In the genomic region with DNA sequence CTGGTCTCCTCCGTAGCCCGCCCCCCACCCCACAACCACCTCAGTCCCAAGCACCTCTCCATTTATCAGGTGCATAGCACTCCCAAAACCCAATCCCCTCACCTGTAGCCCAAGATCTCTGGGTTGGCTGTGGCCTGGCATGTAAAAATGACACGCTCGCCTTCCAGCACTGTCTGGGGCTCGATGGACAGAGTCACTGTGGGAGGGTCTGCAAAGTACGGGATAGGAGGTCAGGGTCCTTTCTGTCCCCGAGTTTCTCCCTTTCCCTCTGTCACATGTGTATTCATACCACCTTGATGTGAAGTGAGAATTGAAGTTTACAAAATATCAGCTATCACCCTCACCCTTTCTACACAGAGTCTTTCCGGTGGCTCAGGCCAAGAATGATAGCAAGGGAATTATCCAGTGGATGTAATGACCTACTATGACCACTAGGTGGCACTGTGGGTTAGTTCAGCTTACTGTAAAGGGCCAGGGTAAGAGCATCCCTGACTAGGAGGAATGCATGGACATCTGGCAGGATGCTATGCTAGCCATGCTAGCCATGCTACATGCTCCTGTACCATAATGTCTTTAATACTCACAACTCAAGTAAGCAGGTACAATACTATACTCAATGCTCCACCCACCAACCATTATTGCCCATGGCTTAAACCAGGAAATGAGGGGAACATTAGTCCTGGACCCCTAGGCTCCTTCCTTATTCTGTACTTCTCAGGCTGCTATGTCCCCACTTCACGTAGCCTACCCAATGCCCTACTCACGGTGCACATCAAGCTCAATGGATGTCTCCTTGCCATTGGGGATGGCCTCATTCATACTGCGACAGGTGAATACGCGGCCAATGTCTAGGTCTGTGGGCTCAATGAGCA, we compare ENCODE assay signal across 8 mouse cellular contexts.
DNase-seq lines count a peak whose midpoint lies in the region; ATAC-seq lines count a peak whose summit lies in the region.

No protein-coding gene starts in this region.

- no peaks in the 10 kb centered on the region; the same call in 1 of the 2 replicates for H3K36me3 ChIP-seq in forebrain, embryonic 16.5 days (ENCODE audit: control insufficient read depth, insufficient read depth)
- peaks cover 37% of the 10 kb centered on the region for H3K36me3 ChIP-seq in hindbrain, embryonic 12.5 days

- 77% methylated on average over 13 of the region's 13 CpGs for WGBS in forebrain, embryonic 16.5 days
- 76% methylated on average over 13 of the region's 13 CpGs for WGBS in hindbrain, embryonic 12.5 days

- H3K27ac ChIP-seq in forebrain, embryonic 16.5 days (ENCODE audit: low read length), result no peak overlapping the region
- 0 out of 2 replicates have a peak overlapping the region, but pooled peaks have one; percentile 18 for H3K27ac ChIP-seq in hindbrain, embryonic 12.5 days

- H3K4me3 ChIP-seq in forebrain, embryonic 16.5 days (replicated peaks; ENCODE audit: low read length), result no peak overlapping the region
- H3K4me3 ChIP-seq in hindbrain, embryonic 12.5 days, result no peak overlapping the region

- ATAC-seq in forebrain, embryonic 16.5 days, result peak; percentile 86
- peak; percentile 85 for ATAC-seq in hindbrain, embryonic 12.5 days (ENCODE audit: low FRiP score)
- ATAC-seq in activated CD4-positive, CD25-positive, alpha-beta regulatory T cell, adult 4 months, result no peak

- no peak overlapping the region for H3K9ac ChIP-seq in forebrain, embryonic 16.5 days (replicated peaks; ENCODE audit: low read depth, low read length)
- H3K9ac ChIP-seq in hindbrain, embryonic 12.5 days, result no peak overlapping the region

- no peak overlapping the region for H3K4me2 ChIP-seq in forebrain, embryonic 16.5 days (ENCODE audit: low read length)
- H3K4me2 ChIP-seq in hindbrain, embryonic 12.5 days (replicated peaks), result no peak overlapping the region

- H3K9me3 ChIP-seq in forebrain, embryonic 16.5 days (ENCODE audit: control insufficient read depth, low read length), result no peaks in the 10 kb centered on the region
- H3K9me3 ChIP-seq in hindbrain, embryonic 12.5 days (replicated peaks), result no peaks in the 10 kb centered on the region

- H3K4me1 ChIP-seq in forebrain, embryonic 16.5 days (replicated peaks; ENCODE audit: control insufficient read depth, insufficient read depth, low read length), result peaks cover 5% of the 10 kb centered on the region
- peaks cover 12% of the 10 kb centered on the region; the same call in 1 of the 2 replicates for H3K4me1 ChIP-seq in hindbrain, embryonic 12.5 days

- DNase-seq in NIH3T3 (ENCODE audit: low read depth), result peak; percentile 91
- peak; percentile 34 for DNase-seq in cerebellum, adult 11 months
- peak; percentile 75 to 82 for DNase-seq in layer of hippocampus, postnatal 10 days (ENCODE audit: low spot score in 2 of 2)
- peak; percentile 86 for DNase-seq in lung, postnatal 10 days
- peak; percentile 81 for DNase-seq in retina, postnatal 7 days (ENCODE audit: low read depth, low spot score)

- H3K27me3 ChIP-seq in forebrain, embryonic 16.5 days (replicated peaks; ENCODE audit: control insufficient read depth, insufficient read depth, low read length), result no peaks in the 10 kb centered on the region
- H3K27me3 ChIP-seq in hindbrain, embryonic 12.5 days, result no peaks in the 10 kb centered on the region

Comparison
In these comparisons a context has a peak if more than half of its experiments do, and no peak if none do; other contexts are left out.
1. DNase-seq: peak in every context shown above with its lines; median percentile 91 in NIH3T3; 86 in lung, postnatal 10 days; 81 in retina, postnatal 7 days; 78 in layer of hippocampus, postnatal 10 days; 34 in cerebellum, adult 11 months.